Mouse (Mus musculus) heart, postnatal 36 days (tissue): ENCODE measurements around the gene Nicn1. TPM values are rescaled to one million over a fixed set of nuclear protein-coding genes. Genes with fewer than 3 reads are reported as not detected.
"Not testable (repeated sequence)": the region's sequence is repeated elsewhere in the genome, so short reads cannot be mapped to it uniquely, and the experiment has no call there.

Experiments used
- DNase-seq, 2 experiments: peaks; one replicate each; pipeline ENCODE4 v3.0.0; 2021 to 2022
- intact Hi-C: fragments of 180-260 bp; cut with DNase I; formaldehyde crosslinking; loops from one replicate; pipeline ENCODE4 v1.15.1; 2025
- total RNA-seq, 2 experiments: library from RNA; stranded (reverse); gene quantifications; 2 replicates each; pipeline ENCODE4 v1.2.3; 2021

The Nicn1 gene
- total RNA-seq, 2 experiments from 2014 or later = 21.3 to 21.5 TPM

DNA sequence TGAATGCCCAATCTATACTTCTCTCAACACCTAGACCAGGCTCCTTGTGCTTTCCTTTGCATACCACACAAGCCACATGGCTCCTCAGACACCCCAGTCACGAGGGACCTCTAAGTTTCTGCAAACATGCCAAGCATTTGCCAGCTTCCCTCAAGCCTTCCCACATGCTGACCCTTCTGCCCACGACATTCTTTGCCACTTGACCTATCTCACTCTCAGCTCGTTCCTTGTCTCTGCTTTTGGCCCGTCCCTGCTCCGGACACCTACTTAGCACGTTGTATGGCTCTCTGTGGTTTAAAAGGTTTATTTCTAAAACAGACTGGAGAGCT, 14.9 kb upstream of the Nicn1 start:
- intact Hi-C loops = no loop called here
- DNase-seq = no peak

DNA sequence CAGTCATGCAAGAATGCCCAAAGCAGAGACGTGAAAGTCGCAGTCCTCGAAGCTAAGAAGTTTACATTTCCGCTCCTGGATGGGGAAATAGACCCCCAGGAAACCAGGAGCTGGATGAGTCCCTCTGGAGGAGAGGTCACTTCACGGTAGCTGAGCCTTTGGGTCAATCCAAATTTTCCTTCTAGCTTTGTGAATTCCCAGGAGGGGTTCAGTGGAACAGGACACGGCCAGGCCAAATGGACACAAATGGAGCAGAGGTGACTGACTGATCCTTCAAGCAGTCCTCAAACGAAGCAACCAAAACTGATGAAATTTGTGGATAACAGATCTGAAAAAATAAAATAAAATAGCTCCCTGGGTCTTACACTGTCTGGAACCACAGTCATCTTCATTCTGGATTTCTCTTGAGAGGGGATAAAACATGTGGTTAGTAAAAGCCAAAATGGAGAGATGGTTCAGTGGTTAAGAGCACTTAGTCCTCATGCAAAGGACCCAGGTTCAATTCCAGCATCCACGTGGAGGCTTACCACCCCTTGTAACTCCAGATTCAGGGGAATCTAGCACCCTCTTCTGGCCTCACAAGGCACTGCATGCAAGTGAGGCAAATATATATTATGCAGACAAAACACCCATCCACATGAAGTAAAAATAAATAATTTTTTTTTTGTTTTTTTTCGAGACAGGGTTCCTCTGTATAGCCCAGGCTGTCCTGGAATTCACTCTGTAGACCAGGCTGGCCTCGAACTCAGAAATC, 11.4 kb upstream of the Nicn1 start:
- DNase-seq = peak in 1 of 2 experiments; percentile 59
- intact Hi-C loops = no loop called here

GRCm38 (mm10) chr9:108280071-108280828, 10.0 kb upstream of the Nicn1 start:
- intact Hi-C loops = loop anchor here (1.0 to 5.0 kb wide), 2 partner anchors 33 to 79 kb away; no protein-coding TSS in a partner anchor
- peak; percentile 86 to 87 for DNase-seq

- DNase-seq = peak; percentile 77 to 86
- intact Hi-C loops = loop anchor here (1.0 to 5.0 kb wide), 4 partner anchors 37 to 190 kb away; partner anchors contain the start of gene Apeh
Measured at GRCm38 (mm10) chr9:108284410-108284809, 5.8 kb upstream of the Nicn1 start.

- intact Hi-C loops, DNase-seq: not testable (repeated sequence)
Measured at GRCm38 (mm10) chr9:108287526-108288238, 2.5 kb upstream of the Nicn1 start.

- no peak for DNase-seq
- intact Hi-C loops = no loop called here
Measured at GRCm38 (mm10) chr9:108289347-108289746, 882 bp upstream of the Nicn1 start.

DNA sequence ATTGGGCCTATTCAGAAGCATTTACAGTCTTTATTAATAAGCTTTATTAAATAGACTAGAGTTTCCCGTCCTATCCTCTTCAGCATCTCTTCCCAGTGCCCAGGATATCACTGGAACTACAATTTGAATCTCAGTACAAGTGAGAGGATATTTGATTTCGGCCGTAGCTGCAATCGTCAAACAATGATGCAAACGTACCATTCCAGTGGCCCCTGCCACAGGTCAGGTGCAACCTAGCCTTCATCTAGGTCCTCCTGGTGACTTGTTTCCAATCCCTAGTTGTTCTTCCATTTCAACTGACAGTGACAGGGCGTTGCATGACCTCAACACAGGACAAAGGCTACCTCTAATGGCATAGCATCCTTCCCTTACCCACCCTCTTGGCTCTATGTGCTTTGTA, 544 bp downstream of the Nicn1 start:
- intact Hi-C loops = no loop called here
- no peak for DNase-seq

GRCm38 (mm10) chr9:108296453-108297355, 6.5 kb downstream of the Nicn1 start, which contains the start of gene Amt:
Gene Amt (plus strand): TSS chr9:108296853.
- DNase-seq = no peak

DNA sequence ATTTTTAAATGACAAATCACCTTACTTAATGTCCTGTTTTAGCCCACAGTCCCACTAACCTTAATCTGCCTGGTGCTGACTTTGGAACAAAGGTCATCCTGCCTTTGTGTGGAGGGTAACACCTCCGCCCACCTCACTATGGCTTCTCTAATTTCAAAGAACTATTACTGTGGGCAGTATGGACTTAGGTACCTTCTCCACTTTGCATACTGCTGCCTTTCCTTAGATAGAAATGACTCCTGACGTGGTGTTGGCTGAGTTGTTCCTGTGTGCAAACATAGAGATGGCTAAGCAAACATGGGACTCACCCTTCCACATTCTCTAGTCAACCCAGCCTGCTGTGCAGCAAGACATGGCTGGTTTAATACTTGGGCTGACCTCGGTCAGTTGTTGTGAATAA, 11.6 kb downstream of the Nicn1 start:
- intact Hi-C loops = loop anchor here (10.0 kb wide), 1 partner anchor 317 kb away; the partner anchor contains the start of genes Gm20661 and Inka1
- no peak for DNase-seq

More at GRCm38 (mm10) chr9:108296453-108297355, 6.5 kb downstream of the Nicn1 start, which contains the start of gene Amt:
- intact Hi-C loops = no loop called here

DNA sequence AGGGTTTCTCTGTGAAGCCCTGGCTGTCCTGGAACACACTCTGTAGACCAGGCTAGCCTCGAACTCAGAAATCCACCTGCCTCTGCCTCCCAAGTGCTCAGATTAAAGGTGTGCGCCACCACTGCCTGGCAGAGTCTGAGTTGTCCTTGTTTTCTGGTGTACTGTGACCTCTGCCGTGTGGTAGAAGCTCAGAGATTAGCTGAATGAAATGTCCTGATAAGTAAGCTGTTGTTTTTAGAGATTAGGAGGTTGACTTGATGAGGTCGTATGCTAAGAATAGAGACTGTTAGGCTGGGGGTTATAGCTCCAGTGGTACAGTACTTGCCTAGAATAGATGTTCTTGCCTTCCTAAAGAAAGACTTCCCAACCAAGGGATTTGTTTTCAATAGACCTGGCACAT, 14.5 kb downstream of the Nicn1 start:
- intact Hi-C loops = loop anchor here (5.0 to 10.0 kb wide), 2 partner anchors 148 to 320 kb away; partner anchors contain the start of genes Gm20661 and Inka1
- no peak for DNase-seq

- intact Hi-C loops = loop anchor here (5.0 to 10.0 kb wide), 2 partner anchors 147 to 320 kb away; partner anchors contain the start of genes Gm20661 and Inka1
Measured at GRCm38 (mm10) chr9:108305170-108305569, 14.9 kb downstream of the Nicn1 start.

DNA sequence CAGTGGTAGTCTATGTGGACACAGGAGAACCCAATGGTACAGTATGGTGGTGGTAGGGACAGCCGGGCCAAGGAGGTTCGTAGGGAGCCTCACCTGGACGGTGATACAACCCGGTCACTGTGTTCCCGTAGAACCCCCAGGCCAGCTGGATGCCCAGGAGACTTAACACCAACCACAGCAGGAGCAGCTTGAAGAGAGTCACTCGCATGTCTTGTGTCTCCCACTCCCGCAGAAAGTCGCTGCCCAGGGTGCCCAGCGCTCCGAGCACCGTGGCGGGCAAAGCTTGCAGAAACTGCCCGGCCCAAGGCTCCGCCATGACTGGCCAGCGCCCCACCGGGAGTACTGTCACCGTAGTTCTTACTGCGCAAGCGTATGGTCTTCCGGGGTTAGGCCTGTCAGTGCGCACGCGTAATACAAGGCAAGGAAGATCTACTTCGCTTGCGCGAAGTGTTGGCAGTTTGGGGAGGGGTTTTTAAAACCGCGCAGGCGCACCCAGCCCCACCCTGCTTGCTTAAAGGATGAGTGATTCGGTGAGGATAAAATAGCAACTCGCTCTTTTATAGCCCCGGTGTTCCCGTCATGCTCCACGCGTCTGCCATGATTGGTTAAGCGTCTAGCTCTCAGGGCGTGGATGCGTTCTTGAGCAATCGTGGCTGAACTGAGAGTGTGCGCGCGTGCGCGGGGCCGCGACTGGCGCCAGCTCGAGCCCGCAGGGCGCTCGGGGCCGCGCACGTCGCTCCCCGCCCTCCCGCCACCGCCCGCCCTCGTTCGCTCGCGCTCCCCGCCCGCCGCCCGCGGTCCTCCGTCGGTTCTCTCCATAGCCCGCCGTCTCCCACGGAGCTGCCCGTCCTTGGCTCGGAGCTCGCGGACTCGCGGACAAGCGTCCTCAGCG, 15.6 kb downstream of the Nicn1 start, which contains the start of the genes Rhoa and Tcta:
Gene Rhoa (plus strand): TSS at position 501 of the 892 bp plus-strand sequence.
Gene Tcta (minus strand): TSS at position 532 of the 892 bp plus-strand sequence.
- intact Hi-C loops = loop anchor here (1.0 to 10.0 kb wide), 4 partner anchors 33 to 321 kb away; partner anchors contain the start of genes Gm20661, Inka1 and Usp4
- peak; percentile 96 to 97 for DNase-seq

More at GRCm38 (mm10) chr9:108305170-108305569, 14.9 kb downstream of the Nicn1 start:
- peak; percentile 18 to 47 for DNase-seq

- DNase-seq = peak in 1 of 2 experiments; percentile 83
- intact Hi-C loops = loop anchor here (1.0 to 10.0 kb wide), 4 partner anchors 33 to 322 kb away; partner anchors contain the start of genes Gm20661, Inka1 and Usp4
Measured at GRCm38 (mm10) chr9:108306571-108306980, 16.3 kb downstream of the Nicn1 start.

DNA sequence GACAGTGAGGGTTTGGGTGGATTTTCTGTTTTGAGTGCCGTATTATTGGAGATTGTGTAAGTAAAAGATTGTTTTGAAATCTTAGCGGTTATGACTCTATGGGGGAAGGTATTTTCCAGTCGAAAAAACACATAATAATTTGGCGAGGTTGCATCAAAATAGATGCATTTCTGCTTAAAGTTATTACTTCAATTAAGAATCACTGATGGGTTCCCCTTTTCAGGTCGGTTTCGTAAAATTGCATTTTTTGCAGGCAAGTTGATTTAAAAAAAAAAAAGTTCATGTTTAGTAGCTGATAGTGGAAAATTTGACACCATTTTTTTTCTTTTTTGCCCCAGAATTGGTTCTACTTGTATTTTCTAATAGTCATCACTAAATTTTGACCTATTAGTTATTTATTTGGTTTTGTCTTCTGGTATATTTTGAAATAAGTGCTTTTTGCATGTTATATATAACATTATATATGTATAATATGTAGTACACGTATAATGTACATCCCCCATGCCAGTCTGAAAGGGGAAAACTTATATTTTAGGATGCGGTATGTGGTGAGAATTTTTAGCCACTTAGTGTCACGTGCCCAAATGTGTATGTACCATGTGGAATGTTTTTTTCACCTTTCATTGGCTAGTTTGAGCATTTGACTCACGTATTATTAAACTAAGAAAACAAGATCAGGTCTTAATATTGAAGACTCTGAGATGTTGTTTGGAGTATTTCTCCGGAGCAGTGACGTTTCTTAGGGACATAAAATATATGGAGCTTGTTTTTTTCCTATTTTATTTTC, 17.0 kb downstream of the Nicn1 start:
- intact Hi-C loops = loop anchor here (5.0 to 10.0 kb wide), 2 partner anchors 145 to 322 kb away; partner anchors contain the start of genes Gm20661 and Inka1
- DNase-seq = no peak

DNA sequence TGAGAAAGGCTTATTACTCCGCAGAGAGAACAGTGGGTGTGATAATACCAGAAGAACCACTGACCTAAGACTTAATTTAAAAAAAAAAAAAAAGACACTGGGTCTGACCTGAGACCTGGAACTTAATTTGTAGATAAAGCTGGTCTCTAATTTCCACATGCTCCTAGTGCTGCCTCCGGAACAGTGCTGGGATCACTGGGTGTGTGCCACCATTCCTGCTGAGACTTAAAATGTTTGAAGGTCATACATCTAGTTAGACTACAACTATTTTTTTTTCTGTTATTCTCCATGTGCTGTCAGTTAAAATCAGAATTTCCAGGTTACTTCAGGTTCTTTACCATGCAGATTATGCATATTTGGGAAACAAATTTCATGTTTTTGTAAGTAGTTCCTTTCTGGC, 17.9 kb downstream of the Nicn1 start:
- DNase-seq = no peak
- intact Hi-C loops = loop anchor here (5.0 to 10.0 kb wide), 2 partner anchors 144 to 323 kb away; partner anchors contain the start of genes Gm20661 and Inka1

DNA sequence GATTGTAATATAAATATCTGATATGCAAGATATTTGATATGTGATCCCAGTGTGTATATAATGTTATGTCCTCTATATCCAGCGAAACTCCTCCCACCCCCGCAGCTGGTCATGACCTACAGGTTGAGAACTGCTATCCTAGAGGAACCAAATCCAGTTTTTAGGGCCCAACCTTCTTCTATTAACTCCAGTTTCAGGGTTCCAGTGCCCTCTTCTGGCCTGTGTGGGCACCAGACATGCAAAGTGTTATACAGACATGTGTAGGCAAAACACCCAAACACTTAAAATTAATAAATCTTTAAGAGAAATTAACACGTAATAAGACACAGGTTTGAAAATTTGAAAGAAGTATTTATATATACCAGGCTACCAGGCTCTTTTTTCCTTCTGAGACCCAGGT, 27.3 kb downstream of the Nicn1 start:
- DNase-seq = no peak
- intact Hi-C loops = no loop called here

DNA sequence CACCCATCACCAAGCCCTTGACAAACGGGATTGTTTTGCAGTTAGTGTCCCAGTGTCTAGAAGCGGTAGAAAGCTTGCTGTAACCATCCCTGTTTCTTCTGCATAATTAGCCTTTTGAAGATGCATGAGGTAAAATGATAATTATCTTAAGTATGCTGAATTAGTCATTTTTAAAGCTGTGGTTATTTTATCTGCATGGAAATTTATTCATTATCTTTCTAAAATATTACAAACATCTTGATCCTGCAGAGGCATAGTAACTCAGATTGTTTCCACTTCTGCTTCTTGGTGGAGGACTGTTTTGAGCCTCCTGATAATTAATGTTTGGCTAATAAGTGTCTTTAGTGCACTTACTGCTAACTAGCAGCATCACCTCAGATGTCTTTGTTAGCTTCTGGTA, 28.2 kb downstream of the Nicn1 start:
- intact Hi-C loops = no loop called here
- no peak for DNase-seq
